Mouse (Mus musculus): ENCODE measurements at regions not wholly inside any gene's neighbourhood (a gene's known extent, or its start where the extent isn't known, plus 50 kb on each side); places are given as distances from the start of the nearest gene placed in this dataset.

- in situ Hi-C loops (cut with MboI, MseI): no loop called here
Measured at GRCm38 (mm10) chr2:163138688-163139385, 51.2 kb upstream of the Gtsf1l start.

GRCm38 (mm10) chr2:163142762-163143388, 55.2 kb upstream of the Gtsf1l start:
- in situ Hi-C loops (cut with MboI, MseI): no loop called here

GRCm38 (mm10) chr2:163143413-163143812, 55.8 kb upstream of the Gtsf1l start:
- in situ Hi-C loops (cut with MboI, MseI): no loop called here

GRCm38 (mm10) chr2:163146001-163146400, 56.9 kb upstream of the Tox2 start:
- in situ Hi-C loops (cut with MboI, MseI): no loop called here

GRCm38 (mm10) chr2:163146481-163146880, 56.4 kb upstream of the Tox2 start:
- in situ Hi-C loops (cut with MboI, MseI): no loop called here

GRCm38 (mm10) chr2:163147381-163147780, 55.5 kb upstream of the Tox2 start:
- in situ Hi-C loops (cut with MboI, MseI): no loop called here

- in situ Hi-C loops (cut with MboI, MseI): loop anchor here in 1 of 2 experiments (10.0 kb wide), 1 partner anchor 946 kb away; no protein-coding TSS in a partner anchor
Measured at GRCm38 (mm10) chr2:163151016-163151415, 51.9 kb upstream of the Tox2 start.

GRCm38 (mm10) chr2:163152340-163153033, 50.4 kb upstream of the Tox2 start:
- in situ Hi-C loops (cut with MboI, MseI): loop anchor here in 1 of 2 experiments (10.0 kb wide), 1 partner anchor 948 kb away; no protein-coding TSS in a partner anchor
